Mouse (Mus musculus) forebrain, embryonic 14.5 days (tissue): ENCODE measurements around the gene Lrtm1. TPM values are rescaled to one million over a fixed set of nuclear protein-coding genes. Genes with fewer than 3 reads are reported as not detected.

ENCODE experiments used
- ATAC-seq: fragments of 200-750 bp; cut with Nextera tagmentation; 2 replicates; pipeline ENCODE4 v1.8.0; 2017; ENCODE audit warnings: mild to moderate bottlenecking, moderate library complexity
- DNase-seq: peaks from one replicate; pipeline ENCODE4 v3.0.0-alpha.2; 2015; ENCODE audit warnings: low spot score
- H3K27ac ChIP-seq: fragments of 300-500 bp; sonication (generic); 2 replicates; pipeline ENCODE4 v1.5.1; 2014; ENCODE audit warnings: low read depth, mild to moderate bottlenecking, control low read depth, low read length, moderate library complexity
- H3K27me3 ChIP-seq: fragments of 300-500 bp; sonication (generic); replicated peaks from 2 replicates; pipeline ENCODE4 v1.6.1; 2014; ENCODE audit warnings: low read length, control low read depth, mixed read lengths; ENCODE audit not compliant: control insufficient read depth, insufficient read depth
- H3K36me3 ChIP-seq: fragments of 300-500 bp; sonication (generic); 2 replicates; pipeline ENCODE4 v1.6.1; 2014; ENCODE audit warnings: low read length, control low read depth; ENCODE audit not compliant: control insufficient read depth, insufficient read depth
- H3K4me1 ChIP-seq: fragments of 300-500 bp; sonication (generic); 2 replicates; pipeline ENCODE4 v1.6.1; 2014; ENCODE audit warnings: antibody characterized with exemption, low read length, control low read depth; ENCODE audit not compliant: control insufficient read depth, insufficient read depth
- H3K4me2 ChIP-seq: fragments of 300-500 bp; sonication (generic); 2 replicates; pipeline ENCODE4 v1.6.1; 2014; ENCODE audit warnings: mild to moderate bottlenecking, control low read depth, low read length
- H3K4me3 ChIP-seq: fragments of 300-500 bp; sonication (generic); 2 replicates; pipeline ENCODE4 v1.5.1; 2014; ENCODE audit warnings: low read depth, low read length, control low read depth
- H3K9ac ChIP-seq: fragments of 300-500 bp; sonication (generic); 2 replicates; pipeline ENCODE4 v1.6.1; 2014; ENCODE audit warnings: mild to moderate bottlenecking, low read length, control low read depth, moderate library complexity
- H3K9me3 ChIP-seq: fragments of 300-500 bp; sonication (generic); replicated peaks from 2 replicates; pipeline ENCODE4 v1.6.1; 2016; ENCODE audit warnings: low read length, control low read depth, mixed read lengths; ENCODE audit not compliant: control insufficient read depth
- WGBS: fragments of 180-500 bp; shearing (Covaris S2); extraction: QIAGEN DNeasy Blood & Tissue Kit; methylation state at CpG from one replicate; pipeline ENCODE4 v1.1.7; 2014; 5-methylcytosine and 5-hydroxymethylcytosine counted together
- polyA plus RNA-seq: library from polyadenylated mRNA; unstranded; fragments of >200 nt; fragmentation: Nextera tagmentation; extraction: Ambion mirVana; gene quantifications from 2 replicates; pipeline ENCODE4 v1.2.1, GENCODE M21; 2014

Lrtm1 gene
- 0.25 TPM in 1 of 2 replicates, not detected in the other for polyA plus RNA-seq

DNA sequence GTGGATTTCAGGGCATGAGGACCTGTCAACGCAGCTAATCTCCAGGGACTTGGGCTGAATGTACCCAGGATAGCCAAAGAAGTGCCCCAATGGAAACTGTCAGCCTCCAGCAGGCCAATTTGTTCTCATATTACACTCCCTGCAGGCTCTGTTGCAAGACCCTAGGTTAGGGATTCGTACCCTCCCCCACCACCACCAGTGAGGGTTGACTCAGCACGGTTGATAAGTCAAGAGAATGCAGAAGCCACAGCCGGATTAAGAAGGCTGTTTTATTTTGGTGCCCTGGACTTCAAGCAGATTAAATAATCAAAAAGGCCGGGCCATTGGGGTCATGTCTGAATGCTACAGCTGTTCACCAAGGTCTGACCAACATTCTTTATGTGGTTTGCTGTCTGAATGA lies at the start of gene Lrtm1:
Lrtm1 (plus strand) TSS at position 326 of the 400 bp plus-strand sequence.
- 0 out of 2 replicates have a peak, but pooled peaks cover 5% of the 10 kb centered on the region for H3K27me3 ChIP-seq
- no peaks in the 10 kb centered on the region for H3K9me3 ChIP-seq
- H3K9ac ChIP-seq: no peak within 1 kb of the TSS
- no peaks in the 10 kb centered on the region for H3K36me3 ChIP-seq
- ATAC-seq (no peak), DNase-seq (no peak)
- 5% methylated on average over 5 of the region's 5 CpGs for WGBS
- peaks cover 5% of the 10 kb centered on the region; the same call in 1 of the 2 replicates for H3K4me1 ChIP-seq
- no peak within 1 kb of the TSS for H3K27ac ChIP-seq
- no peak within 1 kb of the TSS for H3K4me2 ChIP-seq
- H3K4me3 ChIP-seq: no peak within 1 kb of the TSS

DNA sequence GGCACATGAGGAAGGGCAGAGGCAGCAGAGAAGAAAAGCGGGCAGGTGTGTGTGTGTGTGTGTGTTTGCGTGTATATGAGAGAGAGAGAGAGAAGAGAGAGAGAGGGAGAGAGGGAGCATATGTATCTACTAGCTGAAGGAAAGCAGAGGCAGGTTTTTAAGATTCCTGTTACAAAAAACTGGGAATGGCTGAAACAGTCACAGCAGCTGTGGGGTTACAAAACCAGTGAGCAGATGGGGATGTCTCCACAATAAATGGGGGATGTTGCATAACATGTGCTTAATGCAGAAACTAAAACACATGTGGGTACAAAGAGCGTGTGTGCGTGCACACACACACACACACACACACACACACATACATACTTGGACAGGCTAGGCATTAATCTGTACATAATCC lies 48.8 kb upstream of the Lrtm1 start:
- 92% methylated on average over 4 of the region's 4 CpGs for WGBS
- ATAC-seq (no peak), DNase-seq (peak; percentile 31)
- Histone ChIP-seq H3K9ac (no peak overlapping the region), H3K4me3 (no peak overlapping the region), H3K4me1 (peaks cover 2% of the 10 kb centered on the region; the same call in 1 of the 2 replicates), H3K27ac (no peak overlapping the region), H3K36me3 (no peaks in the 10 kb centered on the region), H3K9me3 (no peaks in the 10 kb centered on the region), H3K4me2 (no peak overlapping the region), H3K27me3 (no peaks in the 10 kb centered on the region)

DNA sequence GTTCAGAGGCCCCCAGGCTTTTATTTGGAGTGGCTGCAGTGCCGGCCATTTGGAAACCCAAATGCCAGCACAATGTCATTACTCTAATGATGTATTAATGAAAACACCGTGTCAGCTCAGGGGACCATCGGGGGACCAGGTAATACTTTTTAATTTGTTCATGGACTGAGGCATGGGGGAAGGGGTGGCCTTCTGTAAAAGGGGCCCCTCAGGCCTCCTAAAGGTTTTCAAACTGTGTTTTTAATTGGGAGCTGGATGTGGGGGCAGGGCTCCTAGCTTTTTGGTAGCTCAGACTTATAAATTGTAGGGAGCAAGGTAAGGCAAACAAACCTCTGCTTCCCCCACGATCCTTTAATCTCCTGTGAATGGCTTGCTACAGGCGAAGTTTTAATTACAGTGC lies 45.4 kb upstream of the Lrtm1 start:
- H3K27me3 ChIP-seq: no peaks in the 10 kb centered on the region
- H3K9me3 ChIP-seq: no peaks in the 10 kb centered on the region
- no peak overlapping the region for H3K9ac ChIP-seq
- no peak for DNase-seq
- H3K27ac ChIP-seq: no peak overlapping the region
- H3K4me1 ChIP-seq: peaks cover 2% of the 10 kb centered on the region; the same call in 1 of the 2 replicates
- no peak overlapping the region for H3K4me2 ChIP-seq
- 4% methylated on average over 5 of the region's 5 CpGs for WGBS
- no peak overlapping the region for H3K4me3 ChIP-seq
- ATAC-seq: no peak
- no peaks in the 10 kb centered on the region for H3K36me3 ChIP-seq

DNA sequence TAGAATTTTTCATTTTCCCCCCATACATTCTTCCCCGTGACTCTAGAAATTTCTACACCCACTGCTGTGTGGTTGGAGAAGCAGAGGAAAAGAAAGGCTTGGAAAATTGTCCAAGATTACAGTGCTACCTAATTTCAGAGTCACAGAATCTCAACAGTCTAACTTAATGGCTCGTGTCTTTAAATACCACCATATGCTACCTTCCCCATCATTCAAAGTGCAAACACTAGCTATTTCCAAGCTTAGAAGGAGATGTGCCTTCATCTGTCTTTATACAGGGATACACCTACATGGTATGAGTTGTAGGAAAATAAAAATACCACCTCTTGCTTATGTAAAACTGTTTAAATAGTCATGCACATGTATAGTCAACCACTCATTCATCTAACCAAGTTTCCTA lies 38.8 kb upstream of the Lrtm1 start:
- Histone ChIP-seq H3K9me3 (no peaks in the 10 kb centered on the region), H3K36me3 (no peaks in the 10 kb centered on the region), H3K27ac (no peak overlapping the region), H3K4me2 (no peak overlapping the region), H3K27me3 (no peaks in the 10 kb centered on the region), H3K4me3 (no peak overlapping the region), H3K4me1 (no peaks in the 10 kb centered on the region), H3K9ac (no peak overlapping the region)
- 86% methylated on average over 2 of the region's 2 CpGs for WGBS
- DNase-seq (no peak), ATAC-seq (no peak)

DNA sequence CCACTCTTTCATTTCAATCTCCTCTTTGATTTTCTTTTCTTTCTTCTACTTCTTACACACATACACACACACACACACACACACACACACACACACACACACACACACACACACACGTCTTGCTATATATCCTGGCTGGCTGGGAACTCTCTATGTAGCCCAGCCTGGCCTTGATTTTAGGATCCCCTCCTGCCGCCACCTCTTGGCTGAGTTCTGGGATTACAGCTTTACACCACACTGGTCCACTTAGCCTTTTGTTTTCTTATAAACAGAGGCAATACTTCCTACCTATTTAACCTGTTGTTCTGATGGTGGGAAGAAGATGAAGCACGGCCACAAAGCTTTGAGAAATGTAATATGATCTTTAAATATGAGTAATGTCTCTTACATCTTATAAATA lies 37.5 kb upstream of the Lrtm1 start:
- no peak overlapping the region for H3K4me2 ChIP-seq
- H3K4me3 ChIP-seq: no peak overlapping the region
- H3K27me3 ChIP-seq: no peaks in the 10 kb centered on the region
- no peak overlapping the region for H3K27ac ChIP-seq
- H3K9ac ChIP-seq: no peak overlapping the region
- peak; percentile 44; the same call in 1 of the 2 replicates for ATAC-seq
- H3K9me3 ChIP-seq: no peaks in the 10 kb centered on the region
- H3K4me1 ChIP-seq: no peaks in the 10 kb centered on the region
- DNase-seq: peak; percentile 39
- no peaks in the 10 kb centered on the region for H3K36me3 ChIP-seq
- 26% methylated on average over 3 of the region's 3 CpGs for WGBS

DNA sequence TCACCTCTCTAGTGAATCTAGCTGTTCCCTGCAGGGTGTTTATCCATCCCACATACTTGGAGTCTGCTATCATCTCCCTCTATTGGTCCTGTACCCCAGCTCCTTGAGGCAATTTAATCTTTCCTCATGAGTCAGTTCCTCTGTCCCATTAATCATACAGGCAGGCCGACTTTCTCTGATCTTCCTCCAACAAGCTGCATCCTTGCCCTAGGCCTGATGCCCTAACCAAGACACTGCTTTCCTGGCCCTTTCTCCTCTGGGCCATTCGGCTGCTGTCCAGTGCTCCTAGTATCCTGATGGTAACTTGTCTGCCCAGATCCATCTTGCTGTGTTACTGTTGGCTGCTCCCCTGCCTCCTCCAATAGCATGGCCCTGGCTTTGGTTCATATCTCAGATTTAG lies 33.7 kb upstream of the Lrtm1 start:
- Histone ChIP-seq H3K9ac (no peak overlapping the region), H3K27ac (no peak overlapping the region), H3K36me3 (no peaks in the 10 kb centered on the region), H3K4me1 (no peaks in the 10 kb centered on the region), H3K4me2 (no peak overlapping the region), H3K4me3 (no peak overlapping the region), H3K9me3 (no peaks in the 10 kb centered on the region), H3K27me3 (no peaks in the 10 kb centered on the region)
- WGBS: 82% methylated on average over 2 of the region's 2 CpGs
- no peak for ATAC-seq
- DNase-seq: no peak

DNA sequence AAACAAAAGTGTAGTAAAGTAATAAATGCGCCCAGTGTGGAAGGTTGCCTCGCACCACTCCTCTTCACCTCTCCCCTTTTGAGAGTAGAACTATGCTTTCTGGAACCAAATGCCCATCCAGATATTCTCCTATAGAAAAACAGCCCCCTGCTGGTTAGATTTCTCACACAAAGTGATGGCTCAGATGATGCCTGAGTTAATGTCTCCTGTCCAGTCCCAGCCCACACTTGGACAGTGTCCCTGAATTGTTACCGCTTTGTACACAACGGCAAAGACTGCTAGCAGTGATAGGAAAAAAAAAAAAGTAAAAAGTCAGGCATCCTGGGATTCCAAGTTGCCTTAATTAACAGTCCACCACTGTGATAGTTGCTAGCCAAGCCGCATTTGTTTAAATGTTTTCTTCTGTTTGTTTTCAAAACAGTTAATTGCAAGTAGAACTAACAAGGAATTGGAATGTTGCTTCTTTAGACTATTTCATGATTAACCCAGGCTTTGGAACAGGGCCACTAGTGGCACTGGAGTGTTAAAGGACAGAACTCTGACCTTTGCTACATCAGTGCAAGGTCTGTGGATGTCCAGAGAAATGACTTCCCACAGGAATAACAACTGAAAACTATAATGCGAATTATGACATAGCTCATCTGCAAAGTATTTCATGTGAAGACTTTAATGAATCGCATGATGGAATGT lies 29.7 kb upstream of the Lrtm1 start:
- no peak overlapping the region for H3K27ac ChIP-seq
- no peak overlapping the region for H3K9ac ChIP-seq
- no peaks in the 10 kb centered on the region for H3K36me3 ChIP-seq
- no peaks in the 10 kb centered on the region for H3K27me3 ChIP-seq
- H3K4me3 ChIP-seq: no peak overlapping the region
- no peaks in the 10 kb centered on the region for H3K9me3 ChIP-seq
- H3K4me2 ChIP-seq: no peak overlapping the region
- WGBS: 85% methylated on average over 7 of the region's 7 CpGs
- DNase-seq (no peak), ATAC-seq (no peak)
- H3K4me1 ChIP-seq: no peaks in the 10 kb centered on the region

DNA sequence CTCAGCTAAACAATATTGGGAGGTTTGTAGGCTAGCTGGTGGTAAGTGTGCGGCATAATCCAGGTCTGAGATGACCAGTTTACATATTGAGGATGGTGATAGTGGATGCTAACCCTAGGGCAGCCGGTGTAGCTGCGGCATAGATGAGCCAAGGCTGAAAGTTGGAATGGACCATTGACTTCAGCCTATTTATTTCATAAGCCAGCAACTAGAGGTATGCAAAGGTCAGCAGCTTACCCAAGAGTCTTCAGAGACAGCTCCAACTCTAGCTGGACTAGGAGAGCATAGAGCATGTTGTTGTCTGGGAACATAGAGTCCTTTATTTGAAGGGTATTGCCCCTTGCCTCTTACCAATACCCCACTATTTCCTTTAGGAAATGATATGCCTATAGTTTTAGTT lies 21.4 kb upstream of the Lrtm1 start:
- Histone ChIP-seq H3K27me3 (no peaks in the 10 kb centered on the region), H3K27ac (no peak overlapping the region), H3K9ac (no peak overlapping the region), H3K9me3 (no peaks in the 10 kb centered on the region), H3K4me3 (no peak overlapping the region), H3K36me3 (no peaks in the 10 kb centered on the region), H3K4me2 (no peak overlapping the region), H3K4me1 (no peaks in the 10 kb centered on the region)
- ATAC-seq: no peak
- 97% methylated on average over 3 of the region's 3 CpGs for WGBS
- no peak for DNase-seq

DNA sequence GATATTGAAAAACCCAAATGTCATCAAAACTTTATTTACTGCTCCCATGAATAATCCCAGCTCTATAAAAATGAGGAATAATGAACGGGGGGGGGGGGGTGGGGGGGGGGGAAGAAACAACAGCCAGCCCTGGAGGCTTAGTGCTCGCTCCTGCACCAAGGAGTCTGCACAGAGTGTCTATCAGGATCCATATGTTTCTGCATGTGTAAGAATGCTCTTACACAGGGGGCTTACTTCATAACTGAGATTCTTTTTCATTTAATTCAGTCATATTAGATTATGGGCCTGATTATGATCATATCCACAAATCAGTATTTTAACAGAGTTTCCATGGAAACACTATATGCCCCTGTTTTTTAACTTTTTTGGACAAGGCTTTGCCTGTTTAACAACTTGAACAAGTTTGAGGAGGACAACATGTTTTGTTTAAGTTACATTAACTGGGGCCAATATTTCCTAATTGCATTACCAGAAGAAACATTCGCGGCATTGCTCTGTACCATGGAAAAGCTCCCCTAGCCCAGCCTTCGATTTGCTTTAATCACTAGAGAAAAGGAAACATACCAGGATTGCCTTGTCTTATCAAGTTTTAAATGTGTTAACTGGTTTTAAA lies 12.7 kb upstream of the Lrtm1 start:
- H3K4me1 ChIP-seq: no peaks in the 10 kb centered on the region
- ATAC-seq: no peak

More for the DNA sequence above, 12.7 kb upstream of the Lrtm1 start:
- Histone ChIP-seq H3K9me3 (no peaks in the 10 kb centered on the region), H3K27ac (no peak overlapping the region), H3K9ac (no peak overlapping the region), H3K4me2 (no peak overlapping the region), H3K36me3 (no peaks in the 10 kb centered on the region), H3K27me3 (no peaks in the 10 kb centered on the region), H3K4me3 (no peak overlapping the region)
- WGBS: 86% methylated on average over 5 of the region's 5 CpGs
- no peak for DNase-seq
